Mouse (Mus musculus): Measurements from ENCODE around the gene Spop.
A peak's percentile ranks its signal among the peaks of the same experiment; 100 is the strongest.

Spop gene

DNA sequence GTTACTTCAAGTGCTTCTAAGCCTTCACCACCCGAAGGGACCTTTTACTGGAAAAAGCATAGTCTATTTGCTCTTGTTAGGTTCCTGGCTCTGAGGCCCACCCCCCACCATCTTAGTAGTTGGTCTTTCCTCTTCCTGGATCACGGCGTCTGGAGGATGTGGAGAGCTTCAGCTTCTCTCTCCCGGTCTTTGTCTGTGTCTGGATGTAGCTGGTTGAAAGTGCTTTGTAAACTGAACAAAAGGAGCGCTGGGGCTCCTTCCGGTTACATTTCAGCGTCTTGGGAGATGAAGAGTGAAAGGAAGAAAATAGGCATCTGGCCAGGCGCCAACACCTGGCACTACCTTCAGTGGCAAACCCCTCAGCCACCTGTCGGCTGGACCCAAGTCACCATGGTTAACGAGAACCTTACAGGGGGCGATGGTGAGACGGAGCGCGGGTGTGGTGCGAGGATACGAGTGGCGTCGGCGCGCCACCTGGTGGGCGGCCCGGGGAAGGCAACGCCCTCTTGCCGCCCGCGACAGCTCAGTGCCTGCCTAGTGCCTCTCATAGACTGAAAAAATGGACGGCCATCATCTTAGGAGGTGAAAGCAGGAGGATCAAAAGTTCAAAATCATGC, 106.7 kb downstream of the Spop start:
- DNase-seq (ENCODE audit: extremely low spot score): peak; percentile 88

DNA sequence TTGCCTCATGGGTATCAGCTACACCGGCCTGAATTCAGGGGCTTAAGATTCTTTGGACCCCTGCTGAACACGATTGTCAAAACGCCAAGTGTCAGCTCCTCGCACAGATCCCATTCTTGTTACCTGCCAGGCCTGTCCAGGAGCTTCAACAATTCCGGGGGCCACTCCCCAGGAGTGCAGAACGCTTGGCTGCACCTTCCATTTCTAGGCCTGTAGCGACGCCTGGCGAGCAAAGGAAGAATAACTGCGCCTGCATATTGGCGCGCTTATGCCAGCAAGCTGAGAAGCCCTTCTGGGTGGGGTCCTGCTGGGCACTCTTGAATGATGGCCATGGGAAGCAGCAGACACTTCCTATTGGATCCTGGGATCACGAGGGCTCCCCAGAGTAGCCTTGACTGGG, 107.7 kb downstream of the Spop start:
- DNase-seq (ENCODE audit: extremely low spot score): peak; percentile 84

DNA sequence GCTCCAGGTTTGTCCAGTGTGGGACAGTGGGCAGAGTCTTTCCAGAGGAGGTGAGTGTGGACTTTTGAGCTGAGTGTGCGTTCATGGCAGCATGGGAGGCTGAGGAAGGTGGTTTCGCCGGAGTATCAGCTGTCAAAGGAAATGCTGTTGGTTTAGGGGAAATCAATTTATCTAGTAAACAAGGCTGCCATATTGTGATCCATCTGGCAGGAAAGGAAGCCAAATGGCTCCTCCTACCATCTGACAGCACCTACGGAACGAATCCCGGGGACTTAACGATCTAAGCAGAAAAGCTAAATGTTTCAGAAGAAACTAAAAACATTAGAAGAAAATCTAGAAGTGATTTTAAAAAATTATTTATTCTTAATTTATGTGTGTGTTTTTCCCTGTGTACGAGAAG, 113.4 kb downstream of the Spop start:
- no peak for DNase-seq (ENCODE audit: extremely low spot score)

DNA sequence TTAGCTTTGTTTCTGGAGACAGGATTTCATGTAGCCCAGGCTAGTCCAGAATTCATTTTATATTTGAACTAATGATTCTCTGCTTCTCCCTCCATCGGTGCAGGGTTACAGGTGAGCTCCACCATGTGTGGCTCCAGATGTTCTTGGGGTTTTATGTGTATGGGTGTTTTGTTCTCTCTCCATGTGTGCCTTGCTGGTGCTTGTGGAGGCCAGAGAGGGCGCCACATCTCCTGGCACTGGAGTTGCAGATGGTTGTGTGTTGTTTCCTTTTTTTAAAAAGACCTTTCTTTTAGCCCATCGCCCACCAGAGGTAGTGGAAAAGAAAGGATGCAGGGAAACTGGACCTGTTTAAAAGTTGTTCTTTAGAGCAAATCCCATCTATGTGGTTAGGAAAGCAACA, 114.4 kb downstream of the Spop start:
- no peak for DNase-seq (ENCODE audit: extremely low spot score)

DNA sequence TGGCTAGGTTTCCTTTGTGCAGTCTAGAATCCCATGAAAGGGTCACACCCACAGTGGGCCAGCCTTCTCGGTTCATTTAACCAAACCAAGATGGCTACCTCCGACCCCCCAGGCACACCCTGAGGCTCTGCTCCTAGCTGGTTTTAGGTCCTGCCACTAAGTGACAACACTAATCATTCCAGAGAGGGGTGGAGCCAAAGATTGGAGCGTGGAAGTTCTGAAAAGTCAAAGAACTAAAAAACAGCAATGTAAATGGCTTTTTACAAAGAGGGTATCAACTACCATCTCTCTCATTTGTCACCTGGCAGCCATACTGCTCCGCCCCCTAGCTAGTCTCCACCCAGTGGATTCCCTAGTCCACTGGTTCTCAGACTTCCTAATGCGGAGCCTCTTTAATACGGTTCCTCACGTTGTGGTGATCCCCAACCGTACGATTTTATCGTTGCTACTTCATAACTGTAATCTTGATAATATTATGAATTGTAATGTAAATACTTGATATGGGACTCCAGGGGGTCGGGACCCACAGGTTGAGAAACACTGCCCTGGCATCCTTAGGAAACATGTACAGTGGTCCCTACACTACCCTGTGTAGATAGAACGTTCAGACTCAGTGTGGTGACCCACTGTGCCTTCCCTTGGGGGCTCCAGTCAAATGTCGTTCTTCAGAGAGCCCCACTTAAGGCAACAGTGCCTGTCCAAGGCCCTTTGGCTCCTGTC, 118.6 kb downstream of the Spop start:
- no peak for DNase-seq (ENCODE audit: extremely low spot score)

DNA sequence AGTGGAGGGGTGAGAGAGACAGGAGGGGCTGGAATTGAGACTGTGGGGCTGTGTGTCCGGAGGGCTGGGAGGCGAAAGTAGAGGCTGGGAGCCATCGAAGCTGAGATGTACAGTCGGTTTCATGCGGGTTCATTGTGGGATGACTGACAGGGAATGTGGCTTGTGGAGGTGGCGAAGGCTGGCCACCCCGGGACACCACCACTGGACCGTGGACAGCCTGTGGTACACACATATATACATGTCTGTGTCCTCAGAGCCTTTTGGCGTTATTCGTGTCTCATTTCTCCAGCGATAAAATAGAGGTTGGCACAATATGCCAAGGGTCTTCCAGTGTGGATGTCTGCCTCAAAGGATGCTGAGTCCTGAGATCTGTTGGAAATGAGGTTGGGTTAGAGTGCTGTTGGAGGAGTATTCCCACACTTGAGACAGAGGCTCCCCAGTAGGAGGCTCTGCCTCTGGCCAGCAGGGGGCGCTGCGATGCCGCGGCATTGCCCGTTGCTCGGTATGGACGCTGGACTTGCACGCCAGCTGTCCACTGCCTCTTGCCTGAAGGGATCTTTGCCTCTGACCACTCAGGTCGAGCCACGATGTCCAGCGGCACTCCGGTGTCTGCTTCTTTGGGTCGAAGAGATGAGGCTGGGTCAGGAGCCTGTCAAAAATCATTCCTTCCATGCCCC, 119.7 kb downstream of the Spop start:
- peak; percentile 93 for DNase-seq (ENCODE audit: extremely low spot score)

DNA sequence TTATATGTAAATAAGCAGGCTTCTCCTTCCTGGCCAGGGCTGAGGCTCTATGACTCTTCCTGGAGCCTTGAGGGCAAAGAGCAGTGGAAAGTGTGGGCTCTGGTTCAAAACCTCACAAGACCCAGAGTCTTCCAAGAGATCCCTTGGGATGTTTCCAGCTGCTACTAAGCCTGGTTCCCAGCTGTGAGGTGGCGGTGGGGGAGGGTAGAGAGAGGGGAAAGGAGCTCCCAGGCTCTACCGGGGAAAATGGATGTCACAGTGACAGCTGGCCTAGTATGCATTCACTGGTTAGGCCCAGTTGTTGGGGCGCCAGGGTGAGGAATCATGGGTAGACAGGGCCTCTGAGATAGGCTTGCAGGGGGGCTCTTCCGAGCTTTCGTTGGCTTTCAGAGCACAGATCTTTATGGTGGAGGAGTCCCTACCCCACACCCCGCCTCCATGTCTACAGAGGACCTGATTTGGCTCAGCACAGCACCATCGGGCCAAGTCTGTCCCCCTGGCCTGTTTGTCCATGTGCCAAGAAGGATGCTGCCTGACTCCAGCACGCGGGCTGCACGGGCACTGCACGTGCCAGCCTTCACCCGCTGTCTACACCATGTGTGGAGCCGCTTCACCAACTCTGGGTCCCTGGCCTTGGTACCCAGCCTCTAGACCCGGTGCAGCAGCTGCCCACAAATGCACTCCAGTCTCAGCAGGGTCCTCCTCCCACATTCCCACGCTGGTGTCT, 124.7 kb downstream of the Spop start:
- DNase-seq (ENCODE audit: extremely low spot score): no peak

DNA sequence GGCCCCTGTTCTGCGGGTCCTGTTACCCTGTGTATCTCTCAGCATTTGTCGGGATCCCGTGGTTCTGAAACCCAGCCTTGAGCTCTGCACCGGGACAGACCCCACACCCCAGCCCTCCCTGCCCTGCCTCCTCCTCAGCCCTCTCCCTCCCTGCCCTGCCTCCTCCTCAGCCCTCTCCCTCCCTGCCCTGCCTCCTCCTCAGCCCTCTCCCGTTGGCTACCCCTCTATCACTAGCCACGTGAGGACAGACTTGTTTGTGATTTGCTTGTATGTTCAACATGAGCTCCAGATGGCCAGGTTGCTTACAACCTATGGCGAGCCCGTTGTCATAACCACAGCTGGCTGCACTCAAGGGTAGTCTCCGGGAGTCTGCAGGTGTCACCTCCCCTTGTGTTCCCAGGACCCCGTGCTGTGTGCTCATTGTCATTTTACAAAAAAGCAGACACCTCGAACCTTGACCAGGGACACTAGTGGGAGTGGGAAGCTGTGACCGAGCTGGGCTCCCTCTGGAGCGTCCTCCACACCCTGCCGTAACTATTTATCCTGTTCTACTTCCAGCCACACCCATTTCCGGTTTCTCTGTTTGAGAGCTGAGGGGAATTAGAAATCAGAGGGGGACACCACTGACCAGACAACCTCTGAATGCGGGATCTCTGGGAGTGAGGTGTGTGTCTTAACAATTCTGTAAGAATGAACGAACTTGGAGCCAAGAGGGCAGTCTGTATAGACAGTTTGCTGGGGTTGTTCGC, 126.9 kb downstream of the Spop start:
- DNase-seq (ENCODE audit: extremely low spot score): no peak

All from embryo, embryonic 9.5 days (tissue).